ENCODE assay signal across 24 mouse cellular contexts in the genomic region with DNA sequence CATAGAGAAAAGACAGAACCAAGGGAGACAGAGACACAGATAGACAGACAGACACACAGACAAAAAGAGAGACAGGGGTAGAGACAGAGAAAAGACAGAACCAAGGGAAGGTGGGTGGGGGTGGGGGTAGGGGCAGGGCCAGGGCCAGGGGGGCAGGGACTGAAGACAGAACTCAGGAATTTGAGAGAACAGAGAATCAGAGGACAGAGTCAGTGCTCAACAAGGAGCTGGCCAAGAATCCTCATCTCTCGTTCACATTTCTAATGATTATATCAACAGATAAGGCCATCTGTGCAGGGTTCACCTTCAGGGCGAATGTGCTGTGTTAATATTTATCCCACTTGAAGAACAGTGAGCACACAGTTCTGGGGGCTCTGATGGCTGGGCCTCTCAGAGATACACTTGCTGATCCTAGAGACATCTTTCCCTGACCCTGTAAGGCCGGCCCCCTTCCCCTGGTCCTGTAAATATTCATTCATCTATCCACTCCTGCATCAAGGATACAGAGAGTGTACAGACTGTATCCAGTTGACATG. TPM values are rescaled to one million over a fixed set of nuclear protein-coding genes. Genes with fewer than 3 reads are reported as not detected.
A peak's percentile ranks its signal among the peaks of the same experiment; 100 is the strongest.
DNase-seq lines count a peak whose midpoint lies in the region; ATAC-seq and TF ChIP-seq lines count a peak whose summit lies in the region.
"Had no signal": no experiment of that assay in that cellular context is flagged by ENCODE, and none has a peak within 500 bp of the region (broad histone marks: within the 10 kb centered on the region; RNA-seq: fewer than 3 reads in every experiment).

No protein-coding gene starts in this region.

- no peak for TF ChIP-seq EP300 in liver, postnatal 0 days (IDR thresholded peaks at IDR 0.05; ENCODE audit: low read depth)

- WGBS in kidney, embryonic 14.5 days = 47% methylated on average over 3 of the region's 3 CpGs
- 46% methylated on average over 3 of the region's 3 CpGs for WGBS in bone marrow, adult 2 months
- 38% methylated on average over 3 of the region's 3 CpGs for WGBS in embryonic facial prominence, embryonic 14.5 days
- 47% methylated on average over 3 of the region's 3 CpGs for WGBS in liver, postnatal 0 days (ENCODE audit: insufficient replicate concordance)
- WGBS in cerebellum, adult 2 months = 67% methylated on average over 3 of the region's 3 CpGs

- no peak overlapping the region for H3K9ac ChIP-seq in kidney, embryonic 14.5 days (ENCODE audit: low read depth, low read length)
- no peak overlapping the region for H3K9ac ChIP-seq in embryonic facial prominence, embryonic 14.5 days (ENCODE audit: low read depth, low read length)
- H3K9ac ChIP-seq in liver, postnatal 0 days (replicated peaks) = no peak overlapping the region
- H3K9ac ChIP-seq: hindbrain, embryonic 14.5 days; limb, embryonic 15.5 days; midbrain, embryonic 13.5 days had no signal

- H3K27ac ChIP-seq in kidney, embryonic 14.5 days (ENCODE audit: low read depth, low read length) = no peak overlapping the region
- peak overlapping the region; percentile 96 for H3K27ac ChIP-seq in bone marrow, adult 2 months (ENCODE audit: control insufficient read depth, insufficient read depth, low read depth, low read length, poor library complexity)
- H3K27ac ChIP-seq in embryonic facial prominence, embryonic 14.5 days (replicated peaks; ENCODE audit: low read depth, low read length) = no peak overlapping the region
- peak overlapping the region; percentile 81 for H3K27ac ChIP-seq in liver, postnatal 0 days (ENCODE audit: low read depth)
- H3K27ac ChIP-seq in cerebellum, adult 2 months (ENCODE audit: insufficient read depth, low read length) = no peak overlapping the region
- H3K27ac ChIP-seq: forebrain, embryonic 10.5 days; gastrocnemius, adult 2 months; hindbrain, embryonic 14.5 days; kidney, postnatal 0 days; limb, embryonic 15.5 days; midbrain, embryonic 13.5 days had no signal

- no peak overlapping the region for H3K4me3 ChIP-seq in kidney, embryonic 14.5 days (ENCODE audit: low read length)
- H3K4me3 ChIP-seq in bone marrow, adult 2 months (replicated peaks; ENCODE audit: control insufficient read depth, low read depth, low read length) = no peak overlapping the region
- H3K4me3 ChIP-seq in embryonic facial prominence, embryonic 14.5 days (ENCODE audit: low read depth, low read length) = no peak overlapping the region
- H3K4me3 ChIP-seq in liver, postnatal 0 days (ENCODE audit: low read depth, low read length) = no peak overlapping the region
- no peak overlapping the region for H3K4me3 ChIP-seq in cerebellum, adult 2 months (replicated peaks; ENCODE audit: insufficient read depth, low read depth, low read length)
- H3K4me3 ChIP-seq: forebrain, embryonic 10.5 days; gastrocnemius, adult 2 months; limb, embryonic 15.5 days; megakaryocyte, embryonic 14.5 days; midbrain, embryonic 13.5 days had no signal

- H3K4me2 ChIP-seq in kidney, embryonic 14.5 days (replicated peaks; ENCODE audit: low read depth, low read length) = no peak overlapping the region
- H3K4me2 ChIP-seq in embryonic facial prominence, embryonic 14.5 days (ENCODE audit: low read depth, low read length) = no peak overlapping the region
- no peak overlapping the region for H3K4me2 ChIP-seq in liver, postnatal 0 days (ENCODE audit: low read depth, low read length)
- H3K4me2 ChIP-seq: hindbrain, embryonic 14.5 days; limb, embryonic 15.5 days; midbrain, embryonic 13.5 days had no signal

- DNase-seq in kidney, postnatal 25 days = no peak
- DNase-seq in embryonic facial prominence, embryonic 14.5 days (ENCODE audit: low spot score) = peak; percentile 13
- no peak for DNase-seq in liver, postnatal 0 days
- DNase-seq in cerebellum, adult 2 months = no peak
- no peak for DNase-seq in right cerebral cortex, adult 2 months (ENCODE audit: low spot score in 2 of 2)
- DNase-seq in kidney, adult 11 months = no peak
- DNase-seq: adrenal gland, postnatal 25 days; cerebellum, adult 9-10 months; gastrocnemius, adult 2 months; heart, postnatal 4 days; kidney, adult 18-20 months; left cerebral cortex, postnatal 4 days; lung, postnatal 10 days; right cerebral cortex, postnatal 14 days; spleen, adult 18-20 months; thymus, adult 2 months had no signal

- TF ChIP-seq CTCF in bone marrow, adult 2 months (IDR thresholded peaks at IDR 0.05; ENCODE audit: control insufficient read depth, insufficient read depth, low read length) = no peak
- TF ChIP-seq CTCF in liver, postnatal 0 days (IDR thresholded peaks at IDR 0.05; ENCODE audit: low read depth) = no peak
- no peak for TF ChIP-seq CTCF in cerebellum, adult 2 months (IDR thresholded peaks at IDR 0.05; ENCODE audit: borderline replicate concordance, insufficient read depth, low read depth, low read length)

- H3K36me3 ChIP-seq in kidney, embryonic 14.5 days (ENCODE audit: control insufficient read depth, insufficient read depth, low read length) = no peaks in the 10 kb centered on the region
- no peaks in the 10 kb centered on the region for H3K36me3 ChIP-seq in embryonic facial prominence, embryonic 14.5 days (ENCODE audit: control insufficient read depth, insufficient read depth, low read length)
- H3K36me3 ChIP-seq in liver, postnatal 0 days (replicated peaks; ENCODE audit: insufficient read depth, low read length) = no peaks in the 10 kb centered on the region
- H3K36me3 ChIP-seq: forebrain, embryonic 10.5 days; limb, embryonic 15.5 days; midbrain, embryonic 13.5 days had no signal

- no peaks in the 10 kb centered on the region for H3K9me3 ChIP-seq in kidney, embryonic 14.5 days (ENCODE audit: control insufficient read depth, low read length)
- no peaks in the 10 kb centered on the region for H3K9me3 ChIP-seq in embryonic facial prominence, embryonic 14.5 days (ENCODE audit: control insufficient read depth, low read length)
- no peaks in the 10 kb centered on the region for H3K9me3 ChIP-seq in liver, postnatal 0 days (ENCODE audit: low read length)
- H3K9me3 ChIP-seq: forebrain, embryonic 10.5 days; limb, embryonic 15.5 days; midbrain, embryonic 13.5 days had no signal

- H3K27me3 ChIP-seq in kidney, embryonic 14.5 days (ENCODE audit: control insufficient read depth, insufficient read depth, low read length) = no peaks in the 10 kb centered on the region
- no peaks in the 10 kb centered on the region for H3K27me3 ChIP-seq in embryonic facial prominence, embryonic 14.5 days (replicated peaks; ENCODE audit: control insufficient read depth, insufficient read depth, low read length)
- no peaks in the 10 kb centered on the region for H3K27me3 ChIP-seq in liver, postnatal 0 days (ENCODE audit: insufficient read depth, low read length)
- H3K27me3 ChIP-seq in cerebellum, adult 2 months (ENCODE audit: control insufficient read depth, insufficient read depth, low read length) = no peaks in the 10 kb centered on the region
- H3K27me3 ChIP-seq: limb, embryonic 15.5 days; midbrain, embryonic 13.5 days had no signal

- no peak for TF ChIP-seq POLR2A in bone marrow, adult 2 months (IDR thresholded peaks at IDR 0.05; ENCODE audit: borderline replicate concordance, control insufficient read depth, low read depth, low read length)
- no peak for TF ChIP-seq POLR2A in cerebellum, adult 2 months (IDR thresholded peaks at IDR 0.05; ENCODE audit: borderline replicate concordance, insufficient read depth, low read length)

- H3K4me1 ChIP-seq in kidney, embryonic 14.5 days (ENCODE audit: control insufficient read depth, insufficient read depth, low read length) = no peaks in the 10 kb centered on the region
- H3K4me1 ChIP-seq in bone marrow, adult 2 months (ENCODE audit: control insufficient read depth, insufficient read depth, low read length) = peaks cover 3% of the 10 kb centered on the region; the same call in 1 of the 2 replicates
- no peaks in the 10 kb centered on the region for H3K4me1 ChIP-seq in embryonic facial prominence, embryonic 14.5 days (ENCODE audit: control insufficient read depth, insufficient read depth, low read length)
- H3K4me1 ChIP-seq in liver, postnatal 0 days (ENCODE audit: insufficient read depth) = peaks cover 19% of the 10 kb centered on the region
- H3K4me1 ChIP-seq in cerebellum, adult 2 months (ENCODE audit: control insufficient read depth, insufficient read depth, low read length) = no peaks in the 10 kb centered on the region
- H3K4me1 ChIP-seq: limb, embryonic 15.5 days; megakaryocyte, embryonic 14.5 days; midbrain, embryonic 13.5 days had no signal

- peak; percentile 24; the same call in 1 of the 2 replicates for ATAC-seq in kidney, embryonic 14.5 days (ENCODE audit: low FRiP score, low TSS enrichment)
- peak; percentile 18; the same call in 1 of the 2 replicates for ATAC-seq in embryonic facial prominence, embryonic 14.5 days (ENCODE audit: low read depth)
- 0 out of 2 replicates have a peak, but pooled peaks have one; percentile 36 for ATAC-seq in liver, postnatal 0 days
- ATAC-seq: midbrain, embryonic 13.5 days had no signal

RNA-seq across cellular contexts. Expression of gene Hk2, which starts 24.0 kb away (rescaled TPM):
- 28.0 TPM in 2 replicates for polyA plus RNA-seq in kidney, embryonic 14.5 days (2014; fragmentation: Nextera tagmentation; extraction: Ambion mirVana)
- polyA plus RNA-seq in bone marrow, adult 2 months (2011; ENCODE audit: insufficient read depth, insufficient read length, low replicate concordance, missing spikeins) = 6.8 and 33.9 TPM in 2 replicates
- 16.7 and 17.7 TPM in 2 replicates for polyA plus RNA-seq in embryonic facial prominence, embryonic 14.5 days (2014; fragmentation: Nextera tagmentation; extraction: Ambion mirVana)
- polyA plus RNA-seq in liver, postnatal 0 days (2015; fragmentation: Nextera tagmentation; extraction: Ambion mirVana) = 3.0 and 3.3 TPM in 2 replicates
- 6.3 and 6.4 TPM in 2 replicates for polyA plus RNA-seq in cerebellum, adult 2 months (2012; rRNA removed)

Comparison
In these comparisons a context has a peak if more than half of its experiments do, and no peak if none do; other contexts are left out.
1. H3K27ac ChIP-seq: peak in bone marrow, adult 2 months (single experiment) and liver, postnatal 0 days (single experiment); none in kidney, embryonic 14.5 days (single experiment), embryonic facial prominence, embryonic 14.5 days (single experiment) and cerebellum, adult 2 months (single experiment).
2. Peak in every context shown above with its lines, with median percentiles within 50 percentile points of each other: ATAC-seq.